Mouse (Mus musculus): ENCODE data around the gene Ms4a13. TPM values are rescaled to one million over a fixed set of nuclear protein-coding genes. Genes with fewer than 3 reads are reported as not detected.
"Not testable (repeated sequence)": the region's sequence is repeated elsewhere in the genome, so short reads cannot be mapped to it uniquely, and the experiment has no call there.

Gene Ms4a13
- not detected in 2 replicates for polyA plus RNA-seq (2015; fragmentation: Nextera tagmentation; extraction: Ambion mirVana)

DNA sequence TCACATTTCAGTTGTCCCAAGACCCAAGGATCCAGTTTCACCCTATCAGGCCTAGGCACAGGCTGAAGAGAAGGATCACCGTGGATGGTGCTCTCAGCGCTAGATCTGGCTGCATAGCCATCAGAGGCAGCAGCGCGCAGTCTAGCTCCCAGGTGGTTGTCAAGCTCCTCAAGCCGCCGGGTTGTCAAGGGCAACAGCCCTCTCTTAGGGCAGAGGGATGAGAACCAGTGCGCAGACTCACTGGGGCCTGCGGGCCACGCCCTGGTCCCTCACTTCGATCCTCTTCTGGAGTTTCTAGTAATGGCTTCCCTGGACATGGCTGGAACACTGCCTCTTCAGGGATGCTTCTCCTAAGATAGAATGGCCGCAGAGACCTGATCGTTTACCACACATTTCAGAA is at the start of gene Ms4a13:
TSS of gene Ms4a13 (minus strand) at position 192 of the 400 bp plus-strand sequence.
- Histone ChIP-seq H3K27ac (no peak within 1 kb of the TSS), H3K4me3 (no peak within 1 kb of the TSS), H3K9ac (no peak within 1 kb of the TSS), H3K9me3 (replicated peaks) (no peaks in the 10 kb centered on the region), H3K27me3 (no peaks in the 10 kb centered on the region), H3K4me2 (no peak within 1 kb of the TSS), H3K4me1 (no peaks in the 10 kb centered on the region), H3K36me3 (ENCODE audit: poor library complexity, severe bottlenecking) (no peaks in the 10 kb centered on the region)
- WGBS, result 74% methylated on average over 12 of the region's 12 CpGs
- no peak for ATAC-seq

- Histone ChIP-seq H3K27me3 (no peaks in the 10 kb centered on the region), H3K9ac (no peak overlapping the region), H3K4me3 (no peak overlapping the region), H3K4me2 (no peak overlapping the region), H3K27ac (no peak overlapping the region), H3K9me3 (replicated peaks) (no peaks in the 10 kb centered on the region), H3K36me3 (ENCODE audit: poor library complexity, severe bottlenecking) (no peaks in the 10 kb centered on the region), H3K4me1 (no peaks in the 10 kb centered on the region)
- ATAC-seq, result no peak
Observed at GRCm38 (mm10) chr19:11244230-11244629, 47.7 kb upstream of the Ms4a13 start.

GRCm38 (mm10) chr19:11242560-11242959 is 46.0 kb upstream of the Ms4a13 start:
- Histone ChIP-seq H3K9ac (no peak overlapping the region), H3K27ac (no peak overlapping the region), H3K4me3 (no peak overlapping the region), H3K4me2 (no peak overlapping the region), H3K27me3 (no peaks in the 10 kb centered on the region), H3K4me1 (no peaks in the 10 kb centered on the region), H3K9me3 (replicated peaks) (no peaks in the 10 kb centered on the region), H3K36me3 (ENCODE audit: poor library complexity, severe bottlenecking) (no peaks in the 10 kb centered on the region)
- 47% methylated on average over 5 of the region's 5 CpGs for WGBS
- ATAC-seq, result no peak

DNA sequence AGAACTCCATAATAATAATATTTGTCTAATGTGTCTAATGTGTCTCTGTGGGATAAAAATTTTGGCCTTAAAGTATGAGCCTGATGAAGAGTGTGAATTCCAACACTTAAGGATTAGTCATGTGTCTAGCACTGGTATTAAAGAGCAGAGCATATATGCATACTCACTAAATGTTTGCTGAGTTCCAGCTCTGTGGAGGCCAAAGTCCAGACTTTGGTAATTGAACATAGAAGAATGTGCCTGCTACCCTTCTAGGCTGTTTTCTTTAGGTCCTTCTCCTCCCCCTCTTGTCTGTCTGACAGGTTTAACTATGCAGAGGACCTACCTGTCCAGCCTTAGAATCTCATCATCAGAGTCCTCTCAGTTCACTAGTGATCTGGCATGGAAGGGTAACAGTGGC is 39.3 kb upstream of the Ms4a13 start:
- no peaks in the 10 kb centered on the region for H3K4me1 ChIP-seq
- no peak overlapping the region for H3K4me3 ChIP-seq
- ATAC-seq, result no peak
- H3K4me2 ChIP-seq, result no peak overlapping the region
- no peak overlapping the region for H3K27ac ChIP-seq
- H3K9ac ChIP-seq, result no peak overlapping the region
- no peaks in the 10 kb centered on the region for H3K36me3 ChIP-seq (ENCODE audit: poor library complexity, severe bottlenecking)
- no peaks in the 10 kb centered on the region for H3K27me3 ChIP-seq
- H3K9me3 ChIP-seq (replicated peaks), result no peaks in the 10 kb centered on the region

- Histone ChIP-seq H3K4me3 (no peak overlapping the region), H3K27me3 (no peaks in the 10 kb centered on the region), H3K36me3 (ENCODE audit: poor library complexity, severe bottlenecking) (no peaks in the 10 kb centered on the region), H3K4me2 (no peak overlapping the region), H3K9ac (no peak overlapping the region), H3K4me1 (no peaks in the 10 kb centered on the region), H3K9me3 (replicated peaks) (no peaks in the 10 kb centered on the region), H3K27ac (no peak overlapping the region)
- 76% methylated on average over 5 of the region's 5 CpGs for WGBS
- ATAC-seq, result no peak
Observed at GRCm38 (mm10) chr19:11234921-11235735, 38.6 kb upstream of the Ms4a13 start.

GRCm38 (mm10) chr19:11234244-11234643 is 37.7 kb upstream of the Ms4a13 start:
- Histone ChIP-seq H3K27ac (no peak overlapping the region), H3K4me2 (no peak overlapping the region), H3K4me3 (no peak overlapping the region), H3K9ac (no peak overlapping the region), H3K27me3 (no peaks in the 10 kb centered on the region), H3K9me3 (replicated peaks) (no peaks in the 10 kb centered on the region), H3K36me3 (ENCODE audit: poor library complexity, severe bottlenecking) (no peaks in the 10 kb centered on the region), H3K4me1 (no peaks in the 10 kb centered on the region)
- no peak for ATAC-seq
- WGBS, result 82% methylated on average over 5 of the region's 5 CpGs

DNA sequence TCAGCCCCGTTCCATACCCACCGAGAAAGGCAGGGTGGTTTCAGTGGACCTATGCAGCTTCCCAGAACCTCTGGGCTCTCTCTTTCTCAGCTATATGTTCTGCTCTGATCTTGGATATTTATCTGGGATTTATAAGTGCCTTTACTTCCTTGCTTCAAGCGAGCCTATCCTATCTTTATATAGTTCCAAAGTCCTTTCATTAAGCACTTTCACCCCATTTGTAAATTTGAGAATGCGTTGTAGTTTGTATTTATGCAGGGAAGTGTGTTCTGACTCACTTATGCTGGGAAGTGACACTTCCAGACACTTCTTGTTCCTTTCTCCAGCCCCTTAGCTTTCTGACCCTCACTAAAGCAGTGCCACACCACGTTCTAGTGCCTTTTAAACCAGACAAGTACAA is 35.8 kb upstream of the Ms4a13 start, which contains the start of gene Ms4a12:
TSS of gene Ms4a12 (minus strand) at position 101 of the 400 bp plus-strand sequence.
- no peak within 1 kb of the TSS for H3K4me2 ChIP-seq
- H3K9me3 ChIP-seq (replicated peaks), result no peaks in the 10 kb centered on the region
- ATAC-seq, result no peak
- H3K27me3 ChIP-seq, result no peaks in the 10 kb centered on the region
- no peak within 1 kb of the TSS for H3K9ac ChIP-seq
- WGBS, result 73% methylated on average over 5 of the region's 5 CpGs
- H3K4me3 ChIP-seq, result no peak within 1 kb of the TSS
- no peak within 1 kb of the TSS for H3K27ac ChIP-seq
- no peaks in the 10 kb centered on the region for H3K36me3 ChIP-seq (ENCODE audit: poor library complexity, severe bottlenecking)
- no peaks in the 10 kb centered on the region for H3K4me1 ChIP-seq

GRCm38 (mm10) chr19:11192552-11192951 is 4.0 kb downstream of the Ms4a13 start:
- Histone ChIP-seq H3K36me3 (ENCODE audit: poor library complexity, severe bottlenecking) (no peaks in the 10 kb centered on the region), H3K4me1 (no peaks in the 10 kb centered on the region), H3K27ac (no peak overlapping the region), H3K9me3 (replicated peaks) (no peaks in the 10 kb centered on the region), H3K9ac (no peak overlapping the region), H3K4me3 (no peak overlapping the region), H3K27me3 (no peaks in the 10 kb centered on the region), H3K4me2 (no peak overlapping the region)
- ATAC-seq, result no peak
- WGBS, result 88% methylated on average over 1 of the region's 1 CpGs

GRCm38 (mm10) chr19:11184121-11184520 is 12.4 kb downstream of the Ms4a13 start:
- Histone ChIP-seq H3K4me3 (no peak overlapping the region), H3K27me3 (no peaks in the 10 kb centered on the region), H3K27ac (no peak overlapping the region), H3K4me1 (no peaks in the 10 kb centered on the region), H3K36me3 (ENCODE audit: poor library complexity, severe bottlenecking) (no peaks in the 10 kb centered on the region), H3K9ac (no peak overlapping the region), H3K9me3 (replicated peaks) (no peaks in the 10 kb centered on the region), H3K4me2 (no peak overlapping the region)
- no peak for ATAC-seq
- WGBS, result 18% methylated on average over 5 of the region's 5 CpGs

DNA sequence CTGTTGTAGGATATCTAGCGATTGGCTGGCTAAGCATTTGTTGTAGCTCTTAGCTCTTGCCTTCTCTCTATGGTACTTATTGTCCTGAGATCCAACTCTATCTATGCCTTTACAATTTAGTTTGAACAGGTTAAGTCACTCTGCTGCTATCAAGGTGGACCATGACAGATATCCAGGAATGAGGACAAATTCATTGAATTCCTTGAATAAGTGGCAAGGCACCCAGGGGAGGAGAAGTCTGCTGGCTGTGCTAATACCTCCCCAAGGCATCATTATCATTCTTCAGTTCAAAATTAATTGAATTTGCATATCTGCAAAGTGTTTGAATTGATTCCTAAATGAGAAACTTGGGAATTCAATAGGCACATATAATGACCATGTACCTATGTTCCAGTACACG is 19.1 kb downstream of the Ms4a13 start:
- no peaks in the 10 kb centered on the region for H3K36me3 ChIP-seq (ENCODE audit: poor library complexity, severe bottlenecking)
- ATAC-seq, result no peak
- no peak overlapping the region for H3K27ac ChIP-seq
- H3K4me2 ChIP-seq, result no peak overlapping the region
- H3K9me3 ChIP-seq (replicated peaks), result no peaks in the 10 kb centered on the region
- H3K27me3 ChIP-seq, result no peaks in the 10 kb centered on the region
- no peaks in the 10 kb centered on the region for H3K4me1 ChIP-seq
- H3K4me3 ChIP-seq, result no peak overlapping the region
- WGBS, result 59% methylated on average over 2 of the region's 2 CpGs
- H3K9ac ChIP-seq, result no peak overlapping the region

- no peak within 1 kb of the TSS for H3K4me3 ChIP-seq
- no peaks in the 10 kb centered on the region for H3K36me3 ChIP-seq (ENCODE audit: poor library complexity, severe bottlenecking)
- H3K27ac ChIP-seq, result no peak within 1 kb of the TSS
- H3K4me2 ChIP-seq, result no peak within 1 kb of the TSS
- WGBS, result 33% methylated on average over 10 of the region's 10 CpGs
- no peaks in the 10 kb centered on the region for H3K4me1 ChIP-seq
- H3K27me3 ChIP-seq, result no peaks in the 10 kb centered on the region
- no peaks in the 10 kb centered on the region for H3K9me3 ChIP-seq (replicated peaks)
- H3K9ac ChIP-seq, result no peak within 1 kb of the TSS
- no peak for ATAC-seq
Observed at GRCm38 (mm10) chr19:11165172-11165571, 31.4 kb downstream of the Ms4a13 start, which contains the start of gene 1700025F22Rik. Gene 1700025F22Rik, minus strand, starts transcription at chr19:11165320.

DNA sequence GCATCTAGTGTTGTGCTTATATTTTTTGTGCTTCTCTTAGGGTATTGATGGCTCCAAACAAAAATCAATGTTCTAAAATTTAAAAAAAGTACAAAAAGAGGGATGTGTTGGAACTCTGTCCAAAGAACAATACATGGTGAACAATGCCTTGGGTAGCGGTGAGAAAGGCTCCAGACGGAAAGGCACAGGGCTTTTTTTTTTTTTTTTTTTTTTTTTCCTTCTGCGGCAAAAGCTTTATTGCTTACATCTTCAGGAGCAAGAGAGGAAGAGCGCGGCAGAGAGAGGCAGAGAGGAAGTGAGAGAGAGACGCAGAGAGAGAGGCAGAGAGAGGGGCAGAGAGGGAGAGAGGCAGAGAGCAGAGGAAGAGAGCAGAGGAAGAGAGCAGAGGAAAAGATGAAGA is 38.6 kb downstream of the Ms4a13 start:
- WGBS, result 86% methylated on average over 6 of the region's 6 CpGs
- not testable (repeated sequence) for ATAC-seq; H3K27me3 ChIP-seq; H3K36me3 ChIP-seq (ENCODE audit: poor library complexity, severe bottlenecking); H3K9me3 ChIP-seq (replicated peaks); H3K27ac ChIP-seq; H3K4me3 ChIP-seq; H3K9ac ChIP-seq; H3K4me2 ChIP-seq; H3K4me1 ChIP-seq

DNA sequence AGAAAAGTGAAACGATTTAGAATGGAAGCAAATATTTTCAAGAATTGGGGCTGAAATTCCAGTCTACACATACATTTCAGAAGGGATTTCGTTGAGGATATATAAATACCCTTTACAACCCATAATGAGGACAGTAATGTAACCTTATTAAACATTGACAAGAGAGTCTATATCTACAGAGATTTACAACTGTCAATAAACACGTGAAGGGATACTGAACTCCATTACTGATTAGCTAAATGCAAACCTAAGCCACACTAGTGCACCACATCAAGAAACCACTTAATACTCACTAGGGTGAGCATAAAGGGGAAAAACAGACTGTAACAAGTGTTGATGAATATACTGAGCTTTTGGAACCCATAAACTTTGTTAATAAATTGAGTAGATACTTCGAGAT is 61.2 kb downstream of the Ms4a13 start:
- no peaks in the 10 kb centered on the region for H3K27me3 ChIP-seq
- ATAC-seq, result no peak
- no peaks in the 10 kb centered on the region for H3K9me3 ChIP-seq (replicated peaks)
- H3K4me2 ChIP-seq, result no peak overlapping the region
- H3K4me1 ChIP-seq, result no peaks in the 10 kb centered on the region
- no peak overlapping the region for H3K27ac ChIP-seq
- WGBS, result 83% methylated on average over 4 of the region's 4 CpGs
- H3K36me3 ChIP-seq (ENCODE audit: poor library complexity, severe bottlenecking), result no peaks in the 10 kb centered on the region
- H3K9ac ChIP-seq, result no peak overlapping the region
- no peak overlapping the region for H3K4me3 ChIP-seq
